Mouse (Mus musculus) ES-E14 (cell line): Measurements from ENCODE around the gene Rpl9. TPM values are rescaled to one million over a fixed set of nuclear protein-coding genes. Genes with fewer than 3 reads are reported as not detected.

Experiments used
- DNase-seq: peaks from one replicate; pipeline ENCODE4 v3.0.0-alpha.2; 2013; ENCODE audit warnings: low read depth, low spot score
- H3K27ac ChIP-seq: 2 replicates; pipeline ENCODE4 v1.5.1; 2012; ENCODE audit warnings: low read depth, mild to moderate bottlenecking, low read length, moderate library complexity, mixed read lengths; ENCODE audit not compliant: poor library complexity, insufficient read depth, severe bottlenecking
- H3K36me3 ChIP-seq: 2 replicates; pipeline ENCODE4 v1.6.1; 2012; ENCODE audit warnings: mild to moderate bottlenecking, low read length, moderate library complexity, mixed read lengths; ENCODE audit not compliant: control insufficient read depth, poor library complexity, insufficient read depth, severe bottlenecking
- H3K4me1 ChIP-seq, 2 experiments: fragments of 150-350 bp in 1 of 2; sonication (generic) in 1 of 2; 2 replicates each; pipeline ENCODE4 v1.6.1; 2012; ENCODE audit warnings: low read length in 2 of 2, mild to moderate bottlenecking in 1 of 2, mixed read lengths in 1 of 2; ENCODE audit not compliant: control insufficient read depth in 2 of 2, insufficient read depth in 2 of 2, poor library complexity in 1 of 2
- H3K4me3 ChIP-seq, 2 experiments: fragments of 150-350 bp in 1 of 2; sonication (generic) in 1 of 2; 2 replicates each; pipeline ENCODE4 v1.5.1; 2012; ENCODE audit warnings: low read length in 2 of 2, low read depth in 1 of 2, mild to moderate bottlenecking in 1 of 2, mixed read lengths in 1 of 2; ENCODE audit not compliant: insufficient read depth in 1 of 2, poor library complexity in 1 of 2, severe bottlenecking in 1 of 2
- H3K9ac ChIP-seq: 2 replicates; pipeline ENCODE4 v1.6.1; 2012; ENCODE audit warnings: low read depth, mild to moderate bottlenecking, low read length, mixed read lengths; ENCODE audit not compliant: poor library complexity, insufficient read depth, severe bottlenecking
- H3K9me3 ChIP-seq: fragments of 150-350 bp; sonication (generic); 2 replicates; pipeline ENCODE4 v1.6.1; 2012; ENCODE audit warnings: low read depth, mild to moderate bottlenecking, low read length; ENCODE audit not compliant: control insufficient read depth, insufficient read depth
- CHD2 ChIP-seq: IDR thresholded peaks from 2 replicates; pipeline ENCODE4 v1.6.1; 2014; ENCODE audit warnings: mild to moderate bottlenecking, low read depth, low read length, inconsistent platforms
- HCFC1 ChIP-seq: IDR thresholded peaks from 2 replicates; pipeline ENCODE4 v1.6.1; 2012; ENCODE audit warnings: low read length, inconsistent platforms, borderline replicate concordance; ENCODE audit not compliant: insufficient read depth
- MAFK ChIP-seq: IDR thresholded peaks from 2 replicates; pipeline ENCODE4 v1.6.1; 2014; ENCODE audit warnings: mild to moderate bottlenecking, low read depth, low read length, inconsistent platforms; ENCODE audit not compliant: insufficient read depth
- ZC3H11A ChIP-seq: IDR thresholded peaks from 2 replicates; pipeline ENCODE4 v1.6.1; 2012; ENCODE audit warnings: low read depth, mild to moderate bottlenecking, inconsistent platforms, low read length, borderline replicate concordance
- ZNF384 ChIP-seq: IDR thresholded peaks from 2 replicates; pipeline ENCODE4 v1.6.1; 2012; ENCODE audit warnings: low read depth, low read length, inconsistent platforms
- in situ Hi-C, 2 experiments: fragments of 600-800 bp; cut with MboI; formaldehyde crosslinking; loops; one replicate each; pipeline ENCODE4 v1.15.1; 2025; ENCODE audit warnings: low sequenced_read_pairs in 2 of 2, inconsistent platforms in 1 of 2; ENCODE audit not compliant: unreplicated experiment in 2 of 2
- total RNA-seq: library from RNA; depleted of rRNA; stranded (reverse); fragments of 300-350 nt; gene quantifications from 2 replicates; pipeline ENCODE4 v1.2.3, GENCODE M21; 2012

Rpl9 gene
- total RNA-seq, 1 experiment, result 1,957 TPM

DNA sequence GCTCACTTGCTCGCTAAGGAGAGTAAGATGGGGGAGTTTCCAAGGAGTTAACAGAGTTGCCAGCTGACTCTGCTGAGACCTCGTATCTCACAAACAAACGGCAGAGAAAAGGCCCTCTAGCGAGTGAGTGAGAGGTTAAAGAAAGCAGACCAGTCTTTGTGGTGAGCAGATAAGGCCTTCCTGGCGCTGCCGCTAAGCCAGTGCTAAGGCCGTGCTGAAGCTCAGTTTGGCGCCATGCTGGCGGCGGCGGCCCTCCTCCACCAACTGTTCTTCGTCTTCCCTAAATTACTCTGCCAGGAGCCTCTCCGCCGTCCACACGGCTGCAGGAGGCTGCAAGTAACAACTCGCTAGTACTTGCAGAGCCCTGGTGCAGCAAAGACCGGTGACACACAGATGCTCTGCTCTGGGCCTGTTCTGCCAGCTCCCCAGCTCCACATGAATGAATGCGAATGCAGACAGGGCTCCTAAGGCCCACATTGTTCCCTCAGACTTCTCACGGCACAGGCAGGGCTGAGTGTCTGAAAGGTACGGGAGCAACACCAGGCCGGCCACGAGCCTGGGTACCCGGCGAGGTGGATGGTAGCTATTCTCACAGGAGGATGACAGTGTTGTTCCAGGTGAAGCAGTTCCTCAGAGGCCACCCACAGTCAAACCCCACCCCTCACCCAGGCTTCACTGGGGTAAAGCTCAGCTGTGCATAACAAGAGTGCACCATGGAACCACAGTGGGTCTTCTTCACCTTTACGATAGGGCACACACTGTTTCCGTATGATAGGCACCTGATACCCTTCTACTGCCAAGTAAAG lies 24.6 kb upstream of the Rpl9 start:
- H3K36me3 ChIP-seq, result peaks cover 3% of the 10 kb centered on the region; the same call in 1 of the 2 replicates
- DNase-seq, result no peak
- no peak for TF ChIP-seq ZC3H11A
- TF ChIP-seq CHD2, result no peak
- TF ChIP-seq HCFC1, result no peak
- peak overlapping the region; percentile 60 to 66 for H3K4me3 ChIP-seq
- no peaks in the 10 kb centered on the region for H3K9me3 ChIP-seq
- peak overlapping the region; percentile 73 for H3K9ac ChIP-seq
- H3K27ac ChIP-seq, result peak overlapping the region; percentile 44; the same call in 1 of the 2 replicates
- H3K4me1 ChIP-seq, result 0 out of 4 replicates have a peak, but pooled peaks cover 0 to 3% of the 10 kb centered on the region in 2 experiments
- in situ Hi-C loops, result no loop called here

GRCm38 (mm10) chr5:65407989-65408388 lies 16.7 kb upstream of the Rpl9 start:
- Histone ChIP-seq H3K36me3 (no peaks in the 10 kb centered on the region), H3K9ac (no peak overlapping the region), H3K4me3 (no peak overlapping the region), H3K9me3 (no peaks in the 10 kb centered on the region), H3K4me1 (peaks cover 0 to 2% of the 10 kb centered on the region in 2 experiments; a peak in 1 of 4 replicates), H3K27ac (no peak overlapping the region)
- in situ Hi-C loops, result no loop called here
- DNase-seq, result peak; percentile 43
- no peak for TF ChIP-seq HCFC1
- no peak for TF ChIP-seq MAFK
- no peak for TF ChIP-seq ZNF384
- no peak for TF ChIP-seq ZC3H11A
- TF ChIP-seq CHD2, result no peak

- in situ Hi-C loops, result no loop called here
- H3K9me3 ChIP-seq, result no peaks in the 10 kb centered on the region
- H3K27ac ChIP-seq, result no peak overlapping the region
- no peak overlapping the region for H3K4me3 ChIP-seq
- no peaks in the 10 kb centered on the region for H3K4me1 ChIP-seq
- peak; percentile 35; the same call in 1 of the 2 replicates for TF ChIP-seq ZC3H11A
- TF ChIP-seq MAFK, result no peak
- TF ChIP-seq ZNF384, result no peak
- no peak for TF ChIP-seq CHD2
- no peak for TF ChIP-seq HCFC1
- H3K36me3 ChIP-seq, result peaks cover 13% of the 10 kb centered on the region; the same call in 1 of the 2 replicates
- no peak overlapping the region for H3K9ac ChIP-seq
- DNase-seq, result no peak
Measured at GRCm38 (mm10) chr5:65401251-65401994, 10.2 kb upstream of the Rpl9 start.

DNA sequence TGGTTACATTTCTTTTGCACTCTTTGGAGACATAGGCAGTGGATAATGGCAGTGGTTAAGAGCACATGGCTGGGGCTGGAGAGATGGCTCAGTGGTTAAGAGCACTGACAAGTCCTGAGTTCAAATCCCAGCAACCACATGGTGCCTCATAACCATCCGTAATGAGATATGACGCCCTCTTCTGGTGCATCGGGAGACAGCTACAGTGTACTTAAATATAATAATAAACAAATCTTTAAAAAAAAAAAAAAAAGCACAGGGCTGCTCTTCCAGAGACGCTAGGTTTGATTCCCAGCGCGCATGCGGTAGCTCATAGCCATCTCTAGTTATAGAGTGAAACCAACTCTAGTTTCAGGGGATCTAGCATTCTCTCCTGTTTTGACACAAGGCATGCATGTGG lies 3.2 kb upstream of the Rpl9 start:
- in situ Hi-C loops, result no loop called here
- Histone ChIP-seq H3K27ac (no peak overlapping the region), H3K4me3 (no peak overlapping the region), H3K9ac (no peak overlapping the region), H3K9me3 (no peaks in the 10 kb centered on the region), H3K4me1 (no peaks in the 10 kb centered on the region), H3K36me3 (peaks cover 21% of the 10 kb centered on the region)
- no peak for TF ChIP-seq ZC3H11A
- TF ChIP-seq HCFC1, result no peak
- TF ChIP-seq MAFK, result no peak
- TF ChIP-seq ZNF384, result peak; percentile 58; the same call in 1 of the 2 replicates
- no peak for DNase-seq
